Mouse (Mus musculus) liver, postnatal 0 days (tissue): ENCODE results near the gene Ppara.

Experiments used
- CTCF ChIP-seq: sonication (generic); IDR thresholded peaks from 2 replicates; pipeline ENCODE4 v1.5.1; 2016; ENCODE audit warnings: antibody characterized with exemption, low read depth
- EP300 ChIP-seq: IDR thresholded peaks from 2 replicates; pipeline ENCODE4 v1.6.1; 2016; ENCODE audit warnings: antibody characterized with exemption, low read depth, mild to moderate bottlenecking

GRCm38 (mm10) chr15:85716591-85716990 is 18.2 kb upstream of the Ppara start:
- TF ChIP-seq CTCF: no peak
- no peak for TF ChIP-seq EP300
